Mouse (Mus musculus): ENCODE measurements around the gene Mycn. TPM values are rescaled to one million over a fixed set of nuclear protein-coding genes. Genes with fewer than 3 reads are reported as not detected.

Gene Mycn
- 136 and 164 TPM in 2 replicates for polyA plus RNA-seq (2016; fragmentation: Nextera tagmentation; extraction: Ambion mirVana)

DNA sequence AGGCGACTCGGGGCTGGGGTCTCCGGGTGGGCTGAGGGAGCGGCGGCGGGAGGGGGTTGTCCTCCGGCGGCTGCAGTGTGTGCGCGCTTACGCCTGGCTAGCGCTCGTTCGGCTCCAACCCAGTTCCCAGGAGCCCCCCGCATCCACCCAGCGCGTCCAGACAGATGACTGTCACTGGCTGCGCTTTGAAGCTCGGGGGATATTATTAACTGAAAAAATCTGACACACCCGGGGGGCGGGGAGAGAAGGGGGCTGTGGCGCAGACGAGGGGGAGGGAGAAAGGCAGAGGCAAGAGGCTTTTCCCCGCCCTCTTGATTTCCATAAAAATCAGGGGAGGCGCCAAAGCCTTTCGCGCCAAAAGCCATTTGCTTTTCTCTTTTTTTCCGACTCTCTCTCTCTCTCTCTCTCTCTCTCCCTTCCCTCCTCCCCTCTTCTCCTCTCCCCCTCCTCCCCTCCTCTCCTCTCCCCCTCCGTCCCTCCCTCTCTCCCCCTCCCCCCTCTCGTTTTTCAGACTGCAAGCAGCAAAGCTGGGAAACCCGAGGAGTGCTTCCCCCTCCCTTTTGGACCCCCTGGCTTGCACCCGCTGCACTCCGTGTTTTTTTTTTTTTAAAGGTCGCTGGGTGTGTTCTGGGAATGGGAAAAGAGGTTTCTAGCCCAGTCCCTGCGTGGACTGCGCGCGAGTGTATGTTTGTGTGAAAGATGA, at the start of gene Mycn:
Mycn (minus strand) TSS at position 254 of the 703 bp plus-strand sequence.
- peak within 1 kb of the TSS; percentile 82 for H3K4me3 ChIP-seq
- H3K36me3 ChIP-seq (replicated peaks) = peaks cover 35% of the 10 kb centered on the region
- H3K27me3 ChIP-seq (ENCODE audit: poor library complexity, severe bottlenecking) = peaks cover 28% of the 10 kb centered on the region
- WGBS = under 1% methylated on average over 38 of the region's 38 CpGs
- DNase-seq (ENCODE audit: extremely low spot score, low spot score) = peak; percentile 92
- peak within 1 kb of the TSS; percentile 98 for H3K27ac ChIP-seq
- H3K9me3 ChIP-seq = no peaks in the 10 kb centered on the region
- H3K4me1 ChIP-seq = peaks cover 51% of the 10 kb centered on the region

DNA sequence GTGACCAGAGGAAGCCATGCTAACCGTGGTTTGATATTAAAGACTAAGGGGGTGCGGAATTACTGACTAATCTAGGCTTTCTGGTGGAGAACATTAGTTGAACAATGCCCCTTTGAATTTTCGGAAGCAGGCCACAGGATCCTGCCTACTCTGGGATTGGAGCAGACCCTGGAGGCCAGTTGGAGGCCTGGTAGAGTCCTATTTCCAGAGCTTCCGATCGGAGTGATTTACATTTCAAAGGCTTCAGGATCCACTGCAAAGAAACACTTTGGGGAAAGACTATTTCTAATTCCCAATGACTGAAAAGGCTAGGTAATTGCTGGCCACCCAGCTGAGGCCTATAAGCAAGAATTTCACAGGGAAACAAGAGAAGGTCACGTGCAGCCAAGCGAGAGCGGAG, 45.7 kb upstream of the Mycn start:
- H3K9me3 ChIP-seq = no peaks in the 10 kb centered on the region
- no peak overlapping the region for H3K4me3 ChIP-seq
- no peaks in the 10 kb centered on the region for H3K27me3 ChIP-seq (ENCODE audit: poor library complexity, severe bottlenecking)
- no peak overlapping the region for H3K27ac ChIP-seq
- WGBS = 67% methylated on average over 8 of the region's 8 CpGs
- peaks cover 9% of the 10 kb centered on the region; the same call in 1 of the 2 replicates for H3K4me1 ChIP-seq
- no peaks in the 10 kb centered on the region for H3K36me3 ChIP-seq (replicated peaks)
- no peak for DNase-seq (ENCODE audit: extremely low spot score, low spot score)

DNA sequence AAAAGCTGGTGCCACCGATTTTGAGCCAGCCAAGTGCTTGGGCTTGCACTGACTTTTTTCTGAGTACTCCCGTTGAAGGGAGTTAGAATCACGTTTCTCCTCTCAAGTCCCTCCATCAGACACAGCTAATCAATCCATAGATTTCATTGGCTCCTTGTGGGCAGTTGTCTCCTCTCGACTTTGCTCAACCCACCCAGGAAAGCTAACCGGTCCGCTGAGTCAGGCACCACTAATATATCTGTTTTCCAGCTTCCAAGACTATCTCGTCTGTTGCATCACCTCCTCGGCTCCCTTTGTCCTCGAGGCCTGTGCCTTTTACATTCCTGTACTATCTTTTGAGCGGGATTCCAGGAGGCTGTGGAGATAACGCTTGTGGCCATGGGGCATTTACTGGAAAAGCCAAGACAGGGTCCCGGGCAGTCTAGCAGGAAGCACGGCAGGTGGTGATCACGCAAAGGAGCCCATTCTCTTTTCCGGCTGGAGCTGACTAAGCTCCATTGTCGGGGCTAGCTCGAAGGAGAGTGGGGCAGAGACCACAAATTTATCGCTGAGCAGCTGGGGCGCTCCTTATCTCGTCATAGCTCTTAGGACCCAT, 45.0 kb upstream of the Mycn start:
- no peaks in the 10 kb centered on the region for H3K9me3 ChIP-seq
- DNase-seq (ENCODE audit: extremely low spot score, low spot score) = no peak
- 83% methylated on average over 20 of the region's 20 CpGs for WGBS

DNA sequence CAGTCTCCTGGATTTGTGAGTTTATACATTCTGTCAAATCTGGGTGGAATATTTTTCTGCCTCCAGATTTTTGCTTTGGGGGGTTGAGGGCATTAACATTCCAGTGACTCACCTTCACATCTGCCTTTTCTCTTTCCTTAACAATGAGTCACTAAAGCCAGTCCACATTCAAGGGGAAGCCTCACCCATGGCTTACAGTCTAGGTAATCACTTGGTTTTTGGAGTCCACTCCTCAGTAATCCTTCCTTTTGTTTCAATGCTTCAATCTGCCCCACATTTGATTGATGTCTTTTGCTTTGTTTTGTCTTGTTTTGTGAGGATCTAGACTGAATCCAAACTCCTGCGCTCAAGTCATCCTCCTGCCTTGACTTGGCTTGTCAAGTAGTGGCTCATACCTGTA, 41.3 kb upstream of the Mycn start:
- no peak for DNase-seq (ENCODE audit: extremely low spot score, low spot score)
- Histone ChIP-seq H3K4me1 (peaks cover 9% of the 10 kb centered on the region; the same call in 1 of the 2 replicates), H3K36me3 (replicated peaks) (no peaks in the 10 kb centered on the region), H3K4me3 (no peak overlapping the region), H3K9me3 (no peaks in the 10 kb centered on the region), H3K27ac (no peak overlapping the region), H3K27me3 (ENCODE audit: poor library complexity, severe bottlenecking) (no peaks in the 10 kb centered on the region)
- 81% methylated on average over 1 of the region's 1 CpGs for WGBS

More for the DNA sequence above, 45.0 kb upstream of the Mycn start:
- Histone ChIP-seq H3K4me1 (peaks cover 9% of the 10 kb centered on the region; the same call in 1 of the 2 replicates), H3K4me3 (no peak overlapping the region), H3K27ac (no peak overlapping the region), H3K27me3 (ENCODE audit: poor library complexity, severe bottlenecking) (no peaks in the 10 kb centered on the region), H3K36me3 (replicated peaks) (no peaks in the 10 kb centered on the region)

DNA sequence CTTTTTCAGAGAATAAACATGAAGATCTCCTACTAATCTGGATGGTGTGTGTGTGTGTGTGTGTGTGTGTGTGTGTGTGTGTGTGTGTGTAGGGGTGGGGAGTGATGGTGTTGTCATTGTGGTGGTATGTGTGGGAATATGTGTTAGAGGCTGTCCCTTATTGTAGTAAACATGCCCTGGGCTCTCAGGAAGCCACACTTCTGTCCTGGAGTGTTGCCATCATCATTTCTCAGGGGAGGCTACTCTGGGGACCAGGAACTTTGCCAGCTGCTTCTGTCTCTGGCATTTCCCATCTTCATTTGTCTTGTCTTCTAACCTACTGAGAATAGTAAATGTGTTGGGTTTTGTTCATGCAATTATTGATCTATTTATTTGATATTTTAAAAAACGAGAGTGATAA, 33.7 kb upstream of the Mycn start:
- 80% methylated on average over 1 of the region's 1 CpGs for WGBS
- H3K4me3 ChIP-seq = no peak overlapping the region
- H3K27ac ChIP-seq = no peak overlapping the region
- H3K36me3 ChIP-seq (replicated peaks) = no peaks in the 10 kb centered on the region
- no peaks in the 10 kb centered on the region for H3K9me3 ChIP-seq
- H3K4me1 ChIP-seq = peaks cover 7% of the 10 kb centered on the region; the same call in 1 of the 2 replicates
- no peaks in the 10 kb centered on the region for H3K27me3 ChIP-seq (ENCODE audit: poor library complexity, severe bottlenecking)
- DNase-seq (ENCODE audit: extremely low spot score, low spot score) = no peak

DNA sequence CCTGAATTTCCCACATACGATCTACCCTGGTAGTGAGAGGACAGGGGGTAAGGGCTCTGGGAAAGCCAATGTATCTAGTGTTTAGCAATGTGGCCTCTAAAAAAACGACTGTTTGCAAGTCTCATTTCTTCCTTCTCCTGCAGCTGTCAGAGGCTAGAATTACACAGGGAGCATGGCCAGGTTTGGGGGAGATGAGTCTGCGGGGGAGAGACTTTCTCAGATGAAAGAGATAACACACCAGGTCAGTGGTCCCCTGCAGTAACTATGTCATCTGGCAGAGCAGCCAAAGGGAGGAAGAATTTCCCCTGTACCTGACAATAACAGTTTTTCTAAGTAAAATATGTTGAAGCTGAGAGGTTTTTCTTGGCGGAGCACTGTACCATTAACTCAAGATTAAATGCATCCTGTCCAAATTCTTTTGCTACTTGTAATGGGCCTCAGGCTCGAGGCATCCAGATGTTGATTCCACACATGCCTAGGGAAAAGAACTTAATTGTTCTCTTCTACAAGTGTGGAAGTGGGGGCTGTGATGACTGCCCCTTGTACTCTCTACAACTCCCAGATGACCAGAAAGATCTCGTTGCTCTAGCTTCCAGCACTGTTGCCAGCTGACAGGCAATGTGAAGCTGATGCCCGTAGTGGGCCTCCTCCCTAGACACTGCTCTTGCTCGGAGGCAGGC, 31.2 kb upstream of the Mycn start:
- 72% methylated on average over 8 of the region's 8 CpGs for WGBS
- Histone ChIP-seq H3K4me1 (peaks cover 7% of the 10 kb centered on the region; the same call in 1 of the 2 replicates), H3K9me3 (no peaks in the 10 kb centered on the region), H3K27me3 (ENCODE audit: poor library complexity, severe bottlenecking) (no peaks in the 10 kb centered on the region), H3K27ac (no peak overlapping the region), H3K36me3 (replicated peaks) (no peaks in the 10 kb centered on the region), H3K4me3 (no peak overlapping the region)
- DNase-seq (ENCODE audit: extremely low spot score, low spot score) = no peak

DNA sequence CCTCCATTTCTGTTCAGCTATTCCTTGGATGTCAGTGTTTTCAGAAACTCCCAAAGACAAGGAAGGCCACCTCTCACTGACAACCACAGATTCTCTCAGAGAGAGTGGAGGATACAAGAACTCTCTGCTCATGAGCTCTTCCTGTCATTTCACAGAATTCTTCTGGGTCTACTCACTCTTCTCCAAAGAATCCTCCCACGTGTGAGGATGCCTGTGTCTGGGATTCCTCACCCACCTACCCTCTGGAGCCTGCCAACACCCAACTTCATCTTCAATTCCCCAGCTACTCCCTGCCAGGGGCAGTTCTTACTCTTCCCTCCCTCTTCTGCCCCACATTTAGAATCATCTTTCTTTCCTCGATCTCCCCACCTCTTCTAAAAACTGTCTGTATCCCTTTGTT, 26.2 kb upstream of the Mycn start:
- H3K27me3 ChIP-seq (ENCODE audit: poor library complexity, severe bottlenecking) = no peaks in the 10 kb centered on the region
- no peak overlapping the region for H3K4me3 ChIP-seq
- no peaks in the 10 kb centered on the region for H3K36me3 ChIP-seq (replicated peaks)
- no peak overlapping the region for H3K27ac ChIP-seq
- peaks cover 4% of the 10 kb centered on the region; the same call in 1 of the 2 replicates for H3K4me1 ChIP-seq
- no peaks in the 10 kb centered on the region for H3K9me3 ChIP-seq
- DNase-seq (ENCODE audit: extremely low spot score, low spot score) = no peak
- 67% methylated on average over 2 of the region's 2 CpGs for WGBS

DNA sequence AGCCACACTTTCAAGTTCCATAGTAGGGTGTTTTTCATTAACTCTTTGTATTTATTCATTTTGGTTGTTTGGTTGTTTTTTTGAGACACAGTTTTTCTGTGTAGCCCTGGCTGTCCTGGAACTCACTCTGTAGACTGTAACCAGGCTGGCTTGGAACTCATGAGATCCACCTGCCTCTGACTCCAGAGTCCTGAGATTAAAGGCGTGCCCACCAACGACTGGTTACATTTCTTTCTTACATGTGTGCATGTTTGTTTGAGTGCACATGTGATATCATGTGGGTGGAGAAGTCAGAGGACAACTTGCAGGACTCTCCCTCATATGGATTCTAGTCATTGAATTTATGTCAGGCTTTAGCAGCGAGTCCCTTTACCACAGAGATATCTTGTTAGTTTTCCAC, 23.1 kb upstream of the Mycn start:
- Histone ChIP-seq H3K27ac (no peak overlapping the region), H3K9me3 (no peaks in the 10 kb centered on the region), H3K27me3 (ENCODE audit: poor library complexity, severe bottlenecking) (no peaks in the 10 kb centered on the region), H3K36me3 (replicated peaks) (no peaks in the 10 kb centered on the region), H3K4me1 (no peaks in the 10 kb centered on the region), H3K4me3 (no peak overlapping the region)
- 95% methylated on average over 3 of the region's 3 CpGs for WGBS
- no peak for DNase-seq (ENCODE audit: extremely low spot score, low spot score)

DNA sequence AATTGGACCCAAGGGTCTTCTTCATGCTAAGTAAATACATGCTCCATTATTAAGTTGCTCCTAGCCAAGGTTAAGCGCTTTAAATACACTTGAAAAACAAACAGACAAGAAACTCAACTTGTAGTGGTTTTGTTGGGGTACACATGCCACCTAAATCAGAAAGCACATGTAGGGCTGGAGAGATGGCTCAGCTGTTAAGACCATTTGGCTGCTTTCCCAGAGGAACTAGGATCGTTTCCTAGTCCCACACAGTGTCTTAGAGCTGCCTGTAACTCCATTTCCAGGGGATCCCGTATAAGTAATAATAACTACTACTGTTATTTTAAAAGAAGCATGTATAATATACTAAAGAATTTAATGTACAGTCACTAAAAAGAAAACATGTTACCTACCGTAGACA, 5.9 kb upstream of the Mycn start:
- no peak overlapping the region for H3K27ac ChIP-seq
- no peak overlapping the region for H3K4me3 ChIP-seq
- 96% methylated on average over 4 of the region's 4 CpGs for WGBS
- H3K9me3 ChIP-seq = no peaks in the 10 kb centered on the region
- H3K4me1 ChIP-seq = peaks cover 18% of the 10 kb centered on the region
- H3K27me3 ChIP-seq (ENCODE audit: poor library complexity, severe bottlenecking) = peaks cover 28% of the 10 kb centered on the region
- no peaks in the 10 kb centered on the region for H3K36me3 ChIP-seq (replicated peaks)
- DNase-seq (ENCODE audit: extremely low spot score, low spot score) = no peak

DNA sequence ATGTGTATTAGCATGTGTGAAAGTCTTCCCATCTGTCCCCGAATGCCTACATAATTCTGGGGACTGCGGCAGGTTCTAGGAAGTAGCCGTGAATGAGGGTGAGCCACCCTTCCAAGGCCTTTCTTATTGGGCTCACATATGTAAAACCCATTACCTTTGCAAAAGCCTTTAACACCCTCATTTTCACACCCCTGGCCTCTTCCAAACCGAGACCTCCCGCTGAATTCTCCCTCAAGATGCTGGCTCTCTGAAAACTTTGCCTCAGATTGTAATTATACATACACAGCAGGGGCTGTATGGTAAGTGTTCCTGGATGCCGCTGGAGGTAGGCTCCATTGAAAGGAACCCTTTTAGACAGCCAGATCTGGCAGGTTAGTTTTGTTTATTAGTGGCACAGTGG, 1.6 kb upstream of the Mycn start:
- Histone ChIP-seq H3K36me3 (replicated peaks) (peaks cover 21% of the 10 kb centered on the region), H3K27me3 (ENCODE audit: poor library complexity, severe bottlenecking) (peaks cover 28% of the 10 kb centered on the region), H3K27ac (peak overlapping the region; percentile 98), H3K4me1 (peaks cover 36% of the 10 kb centered on the region), H3K9me3 (no peaks in the 10 kb centered on the region), H3K4me3 (peak overlapping the region; percentile 82)
- WGBS = 6% methylated on average over 6 of the region's 6 CpGs
- DNase-seq (ENCODE audit: extremely low spot score, low spot score) = no peak

DNA sequence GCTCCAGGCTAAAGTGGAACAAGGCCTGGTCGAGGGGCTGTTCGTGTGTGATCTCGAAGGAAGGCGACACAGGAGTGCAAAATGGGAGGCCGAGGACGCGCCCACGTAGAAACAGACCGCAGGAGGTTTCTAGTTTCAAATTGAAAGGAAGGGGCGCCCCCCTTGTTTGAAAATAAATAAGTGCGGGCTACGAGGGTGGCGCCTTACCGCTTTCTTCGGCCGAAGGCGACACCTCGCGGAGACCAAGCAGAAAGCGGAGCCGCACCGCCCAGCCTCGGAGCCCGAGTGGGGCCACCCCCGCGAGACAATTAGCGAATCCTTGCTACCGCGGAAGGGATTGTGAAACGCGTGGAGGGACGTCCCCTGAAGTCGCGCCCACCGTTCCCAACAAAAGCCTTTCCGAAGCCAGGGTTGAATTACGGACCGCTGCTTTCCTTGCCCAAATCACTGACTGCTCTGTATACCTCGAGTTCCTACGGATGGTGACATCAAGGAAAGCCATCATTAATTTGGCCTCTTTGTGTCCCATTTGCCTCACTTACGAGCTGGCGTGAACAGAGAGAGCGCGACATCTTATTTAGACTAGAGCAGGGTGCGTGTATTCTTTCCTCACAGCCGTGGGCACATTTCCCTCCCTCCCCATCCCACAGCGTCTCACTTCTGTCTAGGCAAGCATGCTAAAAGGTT, 793 bp upstream of the Mycn start:
- Histone ChIP-seq H3K4me3 (peak overlapping the region; percentile 82), H3K27me3 (ENCODE audit: poor library complexity, severe bottlenecking) (peaks cover 28% of the 10 kb centered on the region), H3K4me1 (peaks cover 44% of the 10 kb centered on the region), H3K9me3 (no peaks in the 10 kb centered on the region), H3K36me3 (replicated peaks) (peaks cover 28% of the 10 kb centered on the region), H3K27ac (peak overlapping the region; percentile 98)
- under 1% methylated on average over 47 of the region's 47 CpGs for WGBS
- peak; percentile 90 for DNase-seq (ENCODE audit: extremely low spot score, low spot score)

DNA sequence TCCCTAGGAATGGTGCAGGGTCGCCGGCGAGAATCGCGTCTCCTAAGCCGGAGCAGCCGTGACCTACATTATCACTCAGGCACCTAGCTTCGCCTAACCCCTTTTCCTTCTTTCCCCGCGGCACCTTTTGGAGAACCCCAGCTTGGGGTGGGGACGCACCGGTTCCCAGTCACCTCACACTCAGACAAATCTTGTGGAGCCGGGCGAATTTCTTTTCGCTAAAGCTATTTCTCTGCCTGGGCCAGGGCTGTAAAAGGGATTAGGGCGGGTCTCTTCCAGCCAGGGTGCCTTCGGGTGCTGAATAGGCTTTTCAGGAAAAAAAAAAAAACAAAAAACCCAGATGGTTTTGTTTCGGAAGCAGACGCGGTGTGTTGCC, 597 bp downstream of the Mycn start:
- H3K27ac ChIP-seq = peak overlapping the region; percentile 98
- DNase-seq (ENCODE audit: extremely low spot score, low spot score) = peak; percentile 65
- peaks cover 42% of the 10 kb centered on the region for H3K36me3 ChIP-seq (replicated peaks)
- H3K4me1 ChIP-seq = peaks cover 57% of the 10 kb centered on the region
- H3K27me3 ChIP-seq (ENCODE audit: poor library complexity, severe bottlenecking) = peaks cover 28% of the 10 kb centered on the region
- peak overlapping the region; percentile 82 for H3K4me3 ChIP-seq
- H3K9me3 ChIP-seq = no peaks in the 10 kb centered on the region
- WGBS = under 1% methylated on average over 20 of the region's 20 CpGs

Data from forebrain, embryonic 10.5 days (tissue).